Mouse (Mus musculus) c-Kit-positive CD71-positive TER-119-positive erythroid progenitor cells, embryonic 14.5 days (primary cell): Measurements from ENCODE around the gene Slamf9.

ENCODE experiments used
- DNase-seq: peaks from one replicate; pipeline ENCODE4 v3.0.0-alpha.2; 2013; ENCODE audit warnings: low spot score

Gene Slamf9

GRCm38 (mm10) chr1:172461602-172462001, 13.6 kb upstream of the Slamf9 start:
- DNase-seq: no peak

GRCm38 (mm10) chr1:172462534-172462933, 12.6 kb upstream of the Slamf9 start:
- no peak for DNase-seq

GRCm38 (mm10) chr1:172463387-172464333, 11.5 kb upstream of the Slamf9 start:
- DNase-seq: no peak

DNA sequence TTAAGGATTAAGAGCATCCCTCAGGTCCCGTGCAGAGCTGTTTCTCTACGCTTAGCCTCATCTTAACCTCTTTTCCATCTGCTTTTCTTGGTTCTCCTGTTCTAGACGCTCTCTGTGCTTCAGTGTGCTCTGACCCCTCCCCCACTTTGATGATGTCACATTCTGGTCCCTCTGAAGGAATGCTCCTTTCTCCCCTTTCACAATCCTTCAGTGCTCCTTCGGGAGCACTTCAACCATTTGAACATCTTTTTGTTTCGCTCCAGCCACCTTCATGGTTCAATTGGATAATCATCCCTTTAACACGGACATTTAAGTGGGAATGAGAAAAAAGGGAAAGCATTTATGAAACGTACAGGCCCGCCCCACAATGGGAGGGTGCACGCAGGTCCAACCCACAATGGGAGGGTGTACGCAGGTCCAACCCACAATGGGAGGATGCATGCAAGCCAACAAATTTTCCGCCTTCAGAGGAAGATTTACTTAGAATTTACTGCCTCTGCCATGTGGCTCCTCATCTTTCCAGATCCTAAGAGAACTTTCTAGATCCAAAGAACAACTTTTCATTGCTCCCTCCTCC, 6.8 kb upstream of the Slamf9 start:
- DNase-seq: no peak

DNA sequence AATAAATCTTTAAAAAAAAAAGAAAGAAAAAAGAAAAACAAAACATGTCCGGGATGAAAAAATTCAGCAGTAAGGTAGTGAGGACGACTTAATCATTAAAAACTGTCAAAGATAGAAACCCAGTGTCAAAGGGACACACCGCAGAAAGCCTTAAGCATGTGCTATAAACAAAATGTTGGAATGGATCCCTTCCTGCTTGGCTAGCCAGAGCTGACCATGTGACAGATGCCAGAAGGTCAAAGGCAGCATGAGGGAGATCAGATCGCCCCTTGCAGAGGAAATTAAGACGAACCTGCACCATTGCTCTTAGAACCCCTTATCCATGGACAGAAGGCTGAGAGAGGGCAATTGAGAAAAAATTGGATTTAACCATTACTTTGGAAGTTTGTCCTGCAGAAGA, 5.8 kb upstream of the Slamf9 start:
- DNase-seq: no peak

GRCm38 (mm10) chr1:172469810-172470448, 5.2 kb upstream of the Slamf9 start:
- no peak for DNase-seq

DNA sequence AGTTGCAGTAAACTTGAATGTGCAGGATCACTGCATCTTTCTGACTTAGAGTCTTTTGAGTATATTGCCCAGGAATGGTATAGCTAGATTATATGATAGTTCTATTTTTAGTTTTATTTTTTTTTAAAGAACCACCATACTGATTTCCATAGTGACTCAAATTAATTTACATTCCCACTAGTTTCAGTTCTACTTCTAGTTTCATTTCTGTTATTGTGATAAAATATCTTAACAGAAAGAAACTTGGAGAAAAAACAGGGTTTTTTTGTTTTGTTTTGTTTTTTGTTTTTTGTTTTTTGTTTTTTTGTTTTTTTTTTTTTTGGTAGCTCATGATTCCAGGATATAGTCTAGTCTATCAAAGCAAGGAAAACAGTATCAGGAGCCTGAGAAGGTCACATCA, 2.2 kb upstream of the Slamf9 start:
- DNase-seq: no peak

- DNase-seq: no peak
Measured at GRCm38 (mm10) chr1:172474196-172474595, 962 bp upstream of the Slamf9 start.

DNA sequence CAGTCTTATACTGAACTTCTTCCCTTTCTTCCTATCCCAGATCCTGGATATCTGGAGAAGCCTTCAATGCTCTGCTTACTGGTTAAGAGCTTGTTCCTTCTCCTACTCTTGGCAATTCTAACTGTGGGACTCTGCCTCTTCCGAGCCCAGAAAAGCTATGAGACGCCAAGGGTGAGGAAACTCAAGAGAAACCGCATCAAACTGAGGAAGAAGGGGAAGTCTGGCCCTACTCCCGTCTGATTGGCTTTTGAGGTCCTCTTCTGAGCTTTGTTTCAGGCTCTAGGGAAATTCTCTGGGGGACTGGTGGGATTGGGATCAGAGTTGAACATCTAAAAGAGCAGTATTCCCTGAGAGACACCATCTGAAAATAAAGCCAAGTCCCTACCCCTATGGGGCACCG, 2.9 kb downstream of the Slamf9 start:
- DNase-seq: no peak

GRCm38 (mm10) chr1:172480376-172480775, 5.2 kb downstream of the Slamf9 start:
- DNase-seq: no peak

- DNase-seq: no peak
Measured at GRCm38 (mm10) chr1:172481111-172481510, 6.0 kb downstream of the Slamf9 start.

- no peak for DNase-seq
Measured at GRCm38 (mm10) chr1:172481540-172482280, 6.6 kb downstream of the Slamf9 start, which contains the start of gene Igsf9. Gene Igsf9 (plus strand): TSS chr1:172481788.

DNA sequence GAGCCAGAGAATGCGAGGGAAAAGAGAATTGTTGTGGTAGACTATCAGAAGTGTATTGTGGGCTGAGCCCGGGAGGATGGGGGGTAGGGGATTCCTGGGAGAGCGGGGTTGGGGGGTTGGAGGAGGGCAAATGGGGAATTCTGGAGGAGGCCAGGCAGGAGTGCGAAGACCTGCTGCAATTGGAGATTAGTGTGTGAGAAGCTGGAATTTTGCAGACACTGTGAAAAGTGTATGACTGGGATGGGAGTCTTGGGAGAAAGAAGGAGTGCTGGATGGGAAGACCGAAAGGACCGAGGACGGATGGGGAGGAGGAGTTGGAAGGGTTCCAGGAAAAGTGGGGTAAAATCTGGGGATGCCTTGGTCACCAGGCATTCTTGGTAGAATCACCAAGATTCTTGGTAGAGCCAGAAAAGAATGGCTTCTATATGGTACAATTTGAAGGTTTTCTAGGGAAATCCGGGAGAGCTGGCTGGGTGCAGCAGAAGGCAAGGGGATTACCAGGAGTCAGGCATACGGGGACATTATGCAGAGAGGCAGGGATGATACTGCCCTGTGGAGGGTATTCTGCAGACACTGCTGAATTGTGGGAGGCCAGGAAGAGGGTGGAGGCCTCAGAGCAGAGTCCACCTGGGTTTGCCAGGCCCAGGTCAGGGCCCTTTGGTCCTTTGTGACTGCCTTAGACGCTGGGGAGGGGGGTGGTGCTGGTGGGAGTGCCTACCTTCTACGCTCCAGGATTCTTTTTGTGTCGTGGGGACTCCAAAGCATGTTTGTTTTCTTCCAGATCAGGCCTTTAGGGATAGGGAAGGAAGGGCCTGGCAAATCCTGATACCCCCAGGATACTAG, 7.6 kb downstream of the Slamf9 start:
- no peak for DNase-seq

- no peak for DNase-seq
Measured at GRCm38 (mm10) chr1:172483361-172483660, 8.2 kb downstream of the Slamf9 start.

DNA sequence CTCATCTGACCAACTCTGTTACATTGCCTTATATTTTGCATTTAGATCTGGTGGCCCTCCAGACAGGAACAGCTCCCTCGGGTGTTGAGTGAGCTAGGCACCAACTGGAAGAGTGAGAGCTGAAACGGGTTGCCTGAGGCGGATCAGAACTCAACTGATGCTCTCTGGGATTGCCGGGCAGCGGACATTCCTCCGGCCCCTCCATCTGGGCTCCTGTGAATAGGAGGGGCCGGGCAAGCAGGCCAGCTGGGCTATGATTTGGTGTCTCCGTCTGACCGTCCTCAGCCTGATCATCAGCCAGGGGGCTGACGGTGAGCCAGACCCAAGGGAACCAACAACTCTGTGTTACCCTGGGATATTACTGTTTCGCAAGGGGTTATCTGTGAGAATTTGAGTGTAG, 9.1 kb downstream of the Slamf9 start:
- no peak for DNase-seq

- no peak for DNase-seq
Measured at GRCm38 (mm10) chr1:172484671-172485070, 9.5 kb downstream of the Slamf9 start.

GRCm38 (mm10) chr1:172485821-172486220, 10.7 kb downstream of the Slamf9 start:
- DNase-seq: no peak

DNA sequence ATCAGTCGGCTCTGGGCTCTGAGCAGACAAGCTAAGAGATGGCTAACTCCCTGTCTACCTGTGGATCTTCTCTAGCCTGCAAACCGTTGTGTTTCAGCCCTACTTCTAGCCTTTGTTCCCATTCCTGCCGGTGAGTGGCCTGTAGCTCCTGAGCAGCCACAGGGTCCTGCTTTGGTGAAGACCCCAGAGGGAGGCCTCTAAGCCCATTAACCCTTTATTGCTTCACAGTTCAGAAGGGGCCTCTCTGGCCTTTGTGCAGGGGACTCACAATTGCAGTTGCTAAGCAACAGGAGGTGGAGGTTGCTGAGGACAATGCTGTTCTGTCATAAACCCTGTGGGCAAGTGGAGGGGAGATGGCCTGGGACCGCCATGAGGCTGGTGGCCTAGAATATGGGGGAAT, 11.1 kb downstream of the Slamf9 start:
- DNase-seq: no peak

GRCm38 (mm10) chr1:172486651-172487050, 11.5 kb downstream of the Slamf9 start:
- no peak for DNase-seq

- DNase-seq: no peak
Measured at GRCm38 (mm10) chr1:172487859-172488258, 12.7 kb downstream of the Slamf9 start.

- DNase-seq: no peak
Measured at GRCm38 (mm10) chr1:172488831-172489230, 13.7 kb downstream of the Slamf9 start.
